Mouse (Mus musculus): ENCODE measurements around the gene Strn4.
A peak's percentile ranks its signal among the peaks of the same experiment; 100 is the strongest.

The Strn4 gene

DNA sequence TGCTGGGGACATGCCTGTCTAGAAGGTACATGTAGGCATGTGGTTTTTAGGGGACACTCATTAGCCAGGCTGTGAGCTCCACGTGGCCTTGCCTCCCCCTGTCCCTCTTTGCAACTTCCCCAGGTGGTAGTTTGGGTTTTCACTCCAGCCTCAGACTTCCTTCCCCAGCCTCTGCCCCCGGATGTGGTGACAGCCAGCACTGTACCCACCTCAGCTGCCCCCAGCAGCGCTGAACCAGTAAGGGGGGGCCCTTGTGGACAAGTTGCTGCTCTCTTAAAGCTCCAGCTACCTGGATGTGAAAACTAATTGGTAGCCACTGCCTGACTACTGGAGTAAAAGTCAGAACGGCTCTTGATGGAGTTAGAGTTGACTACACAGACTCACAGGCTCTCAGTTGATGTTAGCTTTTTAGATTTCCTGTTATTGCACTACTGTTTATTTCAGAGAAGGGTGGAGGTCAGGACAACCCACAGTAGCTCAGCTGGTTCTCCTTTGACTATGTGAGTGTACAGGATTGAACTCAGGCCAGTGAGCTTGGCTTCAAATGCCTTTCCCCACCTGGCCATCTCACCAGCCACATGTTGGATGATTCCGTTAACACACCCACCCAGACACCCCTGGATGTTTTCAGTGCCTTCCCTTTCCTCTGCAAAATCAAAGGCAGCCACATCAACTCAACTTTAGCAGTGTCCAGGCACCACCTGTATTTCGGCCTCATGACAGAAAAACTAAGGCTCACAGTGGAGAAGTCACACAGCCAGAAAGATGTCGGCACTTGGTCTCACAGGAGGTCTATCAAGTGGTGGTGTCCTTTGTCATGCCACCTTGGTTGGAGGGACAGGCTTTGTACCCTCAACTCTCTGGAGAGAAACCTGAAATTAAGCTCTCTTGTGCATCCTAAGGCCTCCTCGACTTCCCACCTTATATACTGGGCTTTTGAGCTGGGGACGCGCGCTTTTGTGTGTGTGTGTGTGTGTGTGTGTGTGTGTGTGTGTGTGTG lies 26.2 kb downstream of the Strn4 start:
- no peak for DNase-seq (ENCODE audit: low read depth in 1 of 2, low spot score in 2 of 2)

DNA sequence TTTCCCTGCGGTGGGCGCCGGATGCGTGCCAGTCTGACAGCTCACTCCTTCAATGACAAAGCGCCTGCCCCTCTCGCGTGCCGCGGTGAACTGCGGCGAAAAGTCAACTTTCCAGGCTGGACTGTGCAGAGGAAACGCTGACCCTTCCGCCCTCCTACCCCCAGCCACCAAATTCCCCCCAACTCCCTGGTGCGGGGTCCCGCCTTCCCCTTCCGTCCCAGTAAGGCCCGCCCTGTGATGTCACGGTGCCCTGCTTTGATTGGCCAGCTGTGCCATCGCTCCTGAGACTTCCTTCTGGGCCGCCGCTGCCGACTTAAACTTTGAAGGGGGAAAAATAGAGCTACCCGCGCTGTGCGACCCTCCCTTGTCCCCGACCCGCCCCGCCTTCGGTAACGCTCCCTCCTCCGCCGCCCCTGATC lies 27.0 kb downstream of the Strn4 start, which contains the start of gene Prkd2:
TSS of gene Prkd2 (plus strand) at position 258 of the 419 bp plus-strand sequence.
- DNase-seq (ENCODE audit: low read depth in 1 of 2, low spot score in 2 of 2): peak; percentile 36 to 76

DNA sequence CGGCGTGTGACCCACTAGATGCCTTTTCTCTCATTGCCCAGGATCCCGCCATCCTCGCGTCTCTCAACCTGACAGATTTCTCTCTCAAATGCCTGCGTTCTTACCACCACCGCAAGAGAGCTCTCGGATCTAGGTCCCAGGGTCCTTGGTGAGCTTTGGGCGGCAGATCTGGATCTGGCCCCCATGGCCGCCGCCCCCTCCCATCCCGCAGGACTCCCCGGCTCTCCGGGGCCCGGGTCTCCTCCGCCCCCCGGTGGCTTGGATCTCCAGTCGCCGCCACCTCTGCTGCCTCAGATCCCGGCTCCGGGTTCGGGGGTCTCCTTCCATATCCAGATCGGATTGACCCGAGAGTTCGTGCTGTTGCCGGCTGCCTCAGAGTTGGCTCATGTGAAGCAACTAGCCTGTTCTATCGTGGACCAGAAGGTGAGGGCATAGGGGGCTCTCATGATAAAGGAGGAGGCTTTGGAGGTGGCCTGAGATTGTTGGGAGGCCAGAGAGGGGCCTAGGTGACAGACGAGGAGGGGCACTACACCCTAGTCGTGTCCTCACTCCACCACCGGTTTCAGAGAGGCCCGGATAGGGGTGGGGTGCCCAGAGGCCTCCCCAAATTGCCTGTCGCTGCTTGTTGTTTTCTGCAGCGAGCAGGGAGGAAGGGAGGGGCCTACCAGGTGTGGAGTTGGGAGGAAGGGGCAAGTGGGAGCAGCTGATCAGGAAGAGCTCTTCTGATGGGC lies 27.9 kb downstream of the Strn4 start:
- no peak for DNase-seq (ENCODE audit: low read depth in 1 of 2, low spot score in 2 of 2)

DNA sequence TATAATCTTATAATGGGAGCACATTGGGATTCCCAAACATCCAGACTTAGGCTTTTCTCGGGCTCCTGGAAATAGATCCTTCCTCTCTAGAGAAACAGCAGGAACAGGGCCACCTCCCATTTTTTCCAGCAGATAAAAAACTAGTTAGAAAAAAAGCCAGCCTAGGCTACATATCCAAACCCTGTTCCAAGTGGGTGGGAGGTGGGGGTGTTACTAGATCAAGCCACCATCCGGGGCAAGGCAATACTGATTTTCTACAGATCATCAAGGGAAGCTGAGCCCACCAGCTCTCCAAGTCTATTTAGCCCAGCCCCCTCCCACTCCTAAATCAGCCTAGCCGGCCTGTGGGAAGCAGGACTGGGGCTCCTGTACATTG lies 29.0 kb downstream of the Strn4 start:
- no peak for DNase-seq (ENCODE audit: low read depth in 1 of 2, low spot score in 2 of 2)

DNA sequence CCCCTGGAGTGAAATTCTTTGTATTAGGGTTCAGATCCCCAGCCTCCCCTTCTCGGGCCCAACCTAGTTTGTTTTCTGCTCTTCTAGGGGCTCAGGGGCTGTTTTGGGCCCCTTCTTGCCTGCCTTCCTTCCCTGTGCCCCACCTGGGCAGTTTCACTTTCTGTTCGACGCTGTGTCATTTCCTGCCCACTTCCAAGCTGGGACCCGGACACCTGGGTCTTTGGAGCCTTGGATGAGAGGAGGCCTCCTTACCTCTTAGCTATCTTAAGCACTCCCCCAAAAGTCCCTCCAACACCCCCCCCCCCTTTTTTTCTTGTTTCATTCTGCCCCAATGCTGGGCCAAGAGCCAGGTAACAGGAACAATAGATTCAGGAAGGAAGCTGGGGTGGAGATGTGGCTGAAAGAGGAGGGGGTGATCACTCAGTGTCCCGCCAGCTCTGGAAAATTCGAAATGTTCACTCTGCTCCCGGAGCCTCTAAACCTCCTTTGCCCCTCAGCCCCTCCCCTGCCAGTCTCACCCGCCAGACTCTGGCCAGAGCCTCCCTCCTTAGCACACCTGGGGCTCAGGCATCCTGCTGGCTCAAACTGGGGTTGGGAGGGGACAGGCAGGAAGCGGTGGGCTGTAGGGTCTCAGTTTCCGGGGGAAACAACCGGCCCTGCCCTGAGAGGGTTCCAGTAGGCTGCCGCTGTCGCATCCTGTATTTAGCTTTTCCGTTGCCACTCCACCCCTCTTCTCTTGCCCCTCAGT lies 29.6 kb downstream of the Strn4 start:
- no peak for DNase-seq (ENCODE audit: low read depth in 1 of 2, low spot score in 2 of 2)

DNA sequence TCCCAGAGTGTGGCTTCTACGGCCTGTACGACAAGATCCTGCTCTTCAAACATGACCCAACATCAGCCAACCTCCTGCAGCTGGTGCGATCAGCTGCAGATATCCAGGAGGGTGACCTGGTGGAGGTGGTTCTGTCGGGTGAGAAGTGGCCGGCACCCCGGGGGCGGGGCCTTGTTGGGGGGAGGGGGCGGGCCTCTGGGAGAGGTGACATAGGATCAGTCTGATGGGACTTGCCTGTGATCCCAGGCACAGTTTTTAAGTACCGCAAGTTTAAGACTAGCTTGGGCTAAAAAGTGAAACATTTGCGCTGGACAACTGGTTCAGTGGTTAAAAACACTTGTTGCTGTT lies 30.1 kb downstream of the Strn4 start:
- DNase-seq (ENCODE audit: low read depth in 1 of 2, low spot score in 2 of 2): no peak

DNA sequence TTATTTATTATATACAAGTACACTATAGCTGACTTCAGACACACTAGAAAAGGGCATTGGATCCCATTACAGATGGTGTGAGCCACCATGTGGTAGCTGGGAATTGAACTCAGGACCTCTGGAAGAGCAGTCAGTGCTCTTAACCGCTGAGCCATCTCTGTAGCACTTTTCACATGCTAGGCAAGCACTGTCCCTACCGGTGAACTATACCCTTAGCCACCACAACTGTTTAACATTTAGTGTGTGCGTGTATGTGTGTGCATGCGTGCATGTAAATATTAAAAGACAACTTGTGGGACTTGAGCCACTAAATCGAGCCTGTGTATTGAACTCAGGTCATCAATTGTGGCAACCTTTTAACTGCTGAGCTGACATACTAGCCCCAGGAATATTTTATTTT lies 31.1 kb downstream of the Strn4 start:
- no peak for DNase-seq (ENCODE audit: low read depth in 1 of 2, low spot score in 2 of 2)

DNA sequence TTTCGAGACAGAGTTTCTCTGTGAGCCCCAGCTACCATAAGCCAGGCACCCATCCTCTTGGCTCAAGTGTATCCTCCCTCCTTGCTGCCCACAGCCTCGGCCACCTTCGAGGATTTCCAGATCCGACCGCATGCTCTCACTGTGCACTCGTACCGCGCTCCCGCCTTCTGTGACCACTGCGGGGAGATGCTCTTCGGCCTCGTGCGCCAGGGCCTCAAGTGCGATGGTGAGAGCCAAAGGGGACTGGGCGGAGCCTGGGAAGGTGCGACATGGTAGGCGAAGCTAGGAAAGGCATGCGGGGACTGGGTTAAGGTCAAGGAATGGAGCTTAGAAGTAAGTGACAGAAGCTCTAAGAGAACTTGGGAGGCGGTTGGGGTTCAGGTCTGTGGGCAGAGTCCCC lies 31.8 kb downstream of the Strn4 start:
- DNase-seq (ENCODE audit: low read depth in 1 of 2, low spot score in 2 of 2): no peak

DNA sequence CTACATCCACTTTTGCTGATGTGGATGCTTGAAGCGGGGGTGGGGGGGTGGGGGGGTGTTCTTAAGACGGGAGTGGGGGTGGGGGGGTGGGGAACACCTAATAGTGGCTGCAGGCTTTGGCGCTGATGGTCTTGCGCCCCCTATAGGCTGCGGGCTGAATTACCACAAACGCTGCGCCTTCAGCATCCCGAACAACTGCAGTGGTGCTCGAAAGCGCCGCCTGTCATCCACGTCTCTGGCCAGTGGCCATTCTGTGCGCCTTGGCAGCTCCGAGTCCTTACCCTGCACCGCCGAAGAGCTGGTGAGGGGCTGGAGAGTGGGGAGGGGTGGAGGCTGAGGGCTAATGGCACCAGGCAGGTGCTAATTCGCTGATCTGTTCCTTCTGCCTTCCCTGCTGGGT lies 32.9 kb downstream of the Strn4 start:
- no peak for DNase-seq (ENCODE audit: low read depth in 1 of 2, low spot score in 2 of 2)

DNA sequence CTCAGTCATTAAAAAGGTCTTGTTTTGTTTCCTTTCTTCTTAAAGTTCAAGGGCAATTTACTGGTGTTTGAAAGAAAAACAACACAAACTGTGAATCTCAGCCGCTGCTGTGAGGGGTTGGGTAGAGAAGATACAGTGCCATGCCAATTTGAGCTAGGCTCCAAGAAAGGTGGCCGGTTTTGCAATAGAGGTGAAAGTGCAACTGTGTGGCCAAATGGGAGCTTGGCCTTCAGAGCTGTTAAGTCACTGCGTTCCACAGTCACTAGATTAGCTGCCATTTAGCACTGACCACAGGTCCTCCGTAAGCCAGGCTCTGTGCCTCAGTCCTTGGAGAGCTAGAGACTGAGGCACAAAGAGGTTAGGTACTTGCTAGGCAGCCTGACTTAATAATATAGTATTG lies 35.9 kb downstream of the Strn4 start:
- no peak for DNase-seq (ENCODE audit: low read depth in 1 of 2, low spot score in 2 of 2)

DNA sequence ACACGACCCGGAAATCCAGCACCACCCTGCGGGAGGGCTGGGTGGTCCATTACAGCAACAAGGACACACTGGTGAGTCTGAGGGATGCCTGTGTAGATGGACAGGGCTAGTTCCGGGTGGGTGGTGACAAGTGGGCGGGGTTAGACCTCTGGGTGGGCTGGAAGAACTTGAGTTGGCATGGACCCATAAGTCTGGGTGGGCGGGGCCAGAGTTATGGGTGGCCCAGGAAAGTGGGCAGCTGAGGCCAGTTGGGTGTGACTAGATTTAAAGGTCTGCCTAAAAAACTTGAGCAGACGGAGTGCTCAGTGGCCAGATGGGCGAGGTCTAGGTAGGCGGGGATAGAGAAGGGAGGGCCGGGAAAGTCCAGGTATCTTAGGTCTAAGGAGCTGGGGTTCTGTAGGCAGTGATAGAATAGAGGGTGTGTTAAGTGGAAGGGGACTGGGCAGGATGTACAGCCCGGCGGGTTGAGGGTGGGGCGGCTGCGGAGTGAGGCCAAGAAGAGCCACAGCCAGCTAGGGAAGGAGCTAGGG lies 37.7 kb downstream of the Strn4 start:
- no peak for DNase-seq (ENCODE audit: low read depth in 1 of 2, low spot score in 2 of 2)

DNA sequence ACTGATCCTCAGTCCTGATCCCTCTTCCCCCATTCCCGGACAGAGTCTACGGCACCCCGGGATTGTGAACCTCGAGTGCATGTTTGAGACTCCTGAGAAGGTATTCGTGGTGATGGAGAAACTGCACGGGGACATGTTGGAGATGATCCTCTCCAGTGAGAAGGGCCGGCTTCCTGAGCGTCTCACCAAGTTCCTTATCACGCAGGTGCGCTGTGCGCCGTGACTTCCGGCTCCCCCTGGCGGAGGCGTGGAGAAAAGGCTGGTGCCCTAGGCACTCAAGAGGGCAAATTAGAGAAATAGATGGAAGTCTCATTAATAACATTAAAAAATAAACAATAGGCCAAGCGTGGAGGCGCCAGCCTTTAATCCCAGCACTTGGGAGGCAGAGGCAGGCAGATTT lies 42.6 kb downstream of the Strn4 start:
- DNase-seq (ENCODE audit: low read depth in 1 of 2, low spot score in 2 of 2): no peak

DNA sequence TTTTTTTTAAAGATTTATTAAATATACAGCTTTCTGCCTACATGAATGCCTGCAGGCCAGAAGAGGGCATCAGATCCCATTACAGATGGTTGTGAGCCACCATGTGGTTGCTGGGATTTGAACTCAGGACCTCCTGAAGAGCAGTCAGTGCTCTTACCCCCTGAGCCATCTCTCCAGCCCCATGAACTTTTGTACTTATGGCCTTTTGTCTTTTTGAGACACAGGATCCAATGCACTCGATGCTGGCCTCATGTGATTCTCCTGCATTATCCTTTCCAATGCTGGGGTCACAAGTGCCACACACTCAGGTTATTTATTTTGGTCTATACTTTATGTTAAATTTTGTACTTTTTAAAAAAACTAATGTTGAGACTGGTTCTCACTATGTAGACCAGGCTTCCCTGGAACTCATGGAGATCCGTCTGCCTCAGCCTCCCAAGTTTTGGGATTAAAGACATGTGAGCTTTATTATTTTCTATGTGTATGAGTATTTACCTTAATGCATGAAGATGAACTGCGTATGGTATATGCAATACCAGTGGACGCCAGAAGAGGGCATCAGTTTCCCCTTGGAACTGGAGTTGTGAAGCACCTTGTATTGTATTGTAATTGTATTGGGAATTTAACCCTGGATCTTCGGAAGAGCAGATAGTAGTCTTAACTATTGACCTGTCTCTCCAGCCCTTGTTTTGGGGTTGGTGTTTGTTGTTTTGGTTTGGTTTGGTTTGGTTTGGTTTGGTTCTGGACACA lies 44.4 kb downstream of the Strn4 start:
- DNase-seq (ENCODE audit: low read depth in 1 of 2, low spot score in 2 of 2): no peak

DNA sequence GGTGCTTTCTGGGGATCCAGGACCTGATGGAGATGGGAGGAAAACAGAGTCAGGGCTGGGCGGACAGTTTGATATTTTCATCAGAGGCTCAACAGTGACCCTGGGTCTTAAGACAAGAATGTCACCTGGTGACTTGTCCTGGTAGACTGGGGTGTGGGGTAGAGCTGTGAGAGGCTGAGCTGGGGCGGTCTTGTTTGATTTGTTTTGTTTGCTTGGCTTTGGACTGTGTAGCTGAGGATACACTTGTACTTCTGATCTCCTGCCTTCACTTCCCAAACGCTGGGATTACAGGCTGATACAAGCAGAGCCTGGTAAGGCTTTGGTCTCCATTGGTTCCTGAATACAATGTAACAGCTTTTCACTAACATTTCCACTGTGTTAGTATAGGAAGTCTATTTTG lies 51.8 kb downstream of the Strn4 start:
- no peak for DNase-seq (ENCODE audit: low read depth in 1 of 2, low spot score in 2 of 2)

DNA sequence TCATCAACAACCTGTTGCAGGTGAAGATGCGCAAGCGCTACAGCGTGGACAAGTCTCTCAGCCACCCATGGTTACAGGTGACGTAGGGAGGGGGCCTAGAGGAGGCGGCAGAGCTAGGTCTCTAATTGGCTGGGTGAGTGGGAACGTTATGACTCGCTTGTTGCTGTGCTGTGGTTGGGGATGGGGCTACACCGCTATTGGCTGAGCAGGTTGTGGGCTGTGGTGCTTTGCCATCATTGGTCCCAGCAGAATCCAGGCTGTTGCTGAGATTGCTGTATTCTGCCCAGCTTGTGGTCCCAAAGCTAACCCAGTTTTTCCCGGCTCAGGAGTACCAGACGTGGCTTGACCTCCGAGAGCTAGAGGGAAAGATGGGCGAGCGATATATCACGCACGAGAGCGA lies 53.8 kb downstream of the Strn4 start:
- DNase-seq (ENCODE audit: low read depth in 1 of 2, low spot score in 2 of 2): no peak

DNA sequence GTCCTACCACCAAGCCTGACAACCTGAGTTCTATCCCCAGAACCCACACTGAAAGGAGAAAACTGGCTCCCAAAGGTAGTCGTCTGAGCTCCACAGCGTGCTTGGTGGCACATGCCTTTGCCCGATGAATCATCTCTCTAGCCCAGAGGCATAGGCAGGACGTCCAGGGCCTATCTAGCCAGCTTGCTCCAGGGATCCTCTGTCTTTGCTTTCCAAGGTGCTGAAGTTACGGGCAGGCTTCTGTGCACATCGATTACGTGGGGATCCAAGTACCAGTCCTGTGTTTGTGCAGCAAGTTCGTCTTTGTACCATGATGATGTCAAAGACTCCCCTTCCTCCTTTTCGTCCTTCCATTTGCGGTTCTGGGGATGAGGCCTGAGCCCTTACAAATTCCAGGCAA lies 55.9 kb downstream of the Strn4 start:
- no peak for DNase-seq (ENCODE audit: low read depth in 1 of 2, low spot score in 2 of 2)

DNA sequence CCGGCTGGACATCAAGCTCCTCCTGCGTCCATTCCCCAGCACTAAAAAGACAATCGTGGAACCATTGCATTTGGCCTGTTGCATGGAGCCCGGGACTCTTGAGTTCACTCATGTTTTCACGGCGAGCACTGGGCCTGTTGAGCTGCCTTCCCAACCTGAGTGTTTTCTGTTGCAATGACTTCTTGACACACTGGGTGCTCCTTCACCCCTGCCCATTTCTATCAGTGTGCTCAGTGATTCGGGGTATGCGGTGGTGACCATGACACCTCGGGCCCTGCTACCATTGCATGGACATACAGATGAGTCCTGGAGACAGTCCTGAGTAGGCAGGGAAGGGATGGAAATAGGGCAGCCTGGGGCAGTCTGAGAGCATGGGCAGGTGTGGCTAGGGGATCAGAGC lies 56.8 kb downstream of the Strn4 start:
- no peak for DNase-seq (ENCODE audit: low read depth in 1 of 2, low spot score in 2 of 2)

DNA sequence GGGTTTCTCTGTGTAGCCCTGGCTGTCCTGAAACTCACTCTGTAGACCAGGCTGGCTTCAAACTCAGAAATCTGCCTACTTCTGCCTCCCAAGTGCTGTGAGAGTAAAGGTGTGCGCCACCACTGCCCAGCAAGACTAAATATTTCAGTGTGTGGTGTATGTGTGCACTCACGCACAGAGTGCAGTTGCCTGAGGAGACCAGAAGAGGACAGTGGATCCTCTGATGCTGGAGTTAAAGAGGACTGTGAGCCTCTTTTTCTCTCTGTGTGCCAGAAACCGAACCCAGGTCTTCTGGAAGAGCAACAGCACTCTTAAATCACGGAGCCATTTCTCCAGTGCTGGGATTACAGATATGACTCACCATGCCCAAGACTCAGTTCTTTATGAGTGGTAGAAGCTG lies 57.7 kb downstream of the Strn4 start:
- DNase-seq (ENCODE audit: low read depth in 1 of 2, low spot score in 2 of 2): no peak

DNA sequence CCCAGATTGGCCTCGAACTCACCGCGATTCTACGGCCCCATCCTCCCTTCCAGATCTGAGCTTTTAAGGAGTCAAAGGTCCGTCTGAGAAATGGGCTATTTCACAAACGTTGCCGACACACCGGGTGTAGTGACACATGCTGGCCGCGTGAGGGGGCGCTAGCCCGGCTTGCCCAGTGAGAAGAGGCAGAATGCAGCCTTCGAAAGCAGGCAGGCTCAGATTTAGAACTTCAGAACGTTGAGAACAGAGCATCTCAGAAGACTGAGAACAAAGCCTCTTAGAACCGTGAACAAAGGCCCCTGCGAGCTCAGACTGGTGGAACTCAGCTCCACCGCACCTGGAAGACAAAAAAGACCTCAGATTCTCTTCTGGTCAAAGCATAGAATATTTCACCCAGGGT lies 58.5 kb downstream of the Strn4 start:
- DNase-seq (ENCODE audit: low read depth in 1 of 2, low spot score in 2 of 2): peak; percentile 41 to 74

DNA sequence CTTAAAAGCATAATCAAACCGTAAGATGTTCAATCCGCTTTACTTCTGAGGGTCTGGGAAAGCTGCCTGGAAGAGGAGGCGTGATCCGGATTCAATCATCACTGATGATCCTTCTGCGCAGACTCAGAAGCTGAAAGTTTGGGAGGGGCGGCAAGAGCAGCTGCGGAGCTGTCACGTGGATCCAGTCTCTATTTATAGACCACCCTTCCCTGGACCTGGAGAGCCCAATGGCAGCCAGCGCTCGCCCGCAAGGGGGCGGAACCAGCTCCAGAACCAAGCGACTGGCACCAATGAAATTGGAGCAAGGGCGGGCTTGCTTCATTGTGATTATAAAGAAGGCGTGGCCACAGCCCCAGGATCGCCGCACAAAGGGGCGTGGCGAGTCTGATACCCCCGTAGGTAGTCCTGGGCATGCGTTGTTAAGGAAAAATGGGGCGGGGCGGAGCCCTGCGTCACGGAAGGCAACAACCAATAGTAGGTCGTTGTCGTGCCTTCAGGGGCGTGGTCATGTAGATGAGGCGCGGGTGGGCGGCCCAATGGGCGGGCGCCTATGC lies 59.1 kb downstream of the Strn4 start:
- peak; percentile 97 to 99 for DNase-seq (ENCODE audit: low read depth in 1 of 2, low spot score in 2 of 2)

DNA sequence AGATGAGACGGTGACA lies 59.4 kb downstream of the Strn4 start, which contains the start of gene Dact3:
TSS of gene Dact3 (plus strand) at position 8 of the 16 bp plus-strand sequence.
- no peak for DNase-seq (ENCODE audit: low read depth in 1 of 2, low spot score in 2 of 2)
